Mouse (Mus musculus) stomach, postnatal 0 days (tissue): ENCODE measurements around the gene Alkbh4. TPM values are rescaled to one million over a fixed set of nuclear protein-coding genes. Genes with fewer than 3 reads are reported as not detected.
"Not testable (repeated sequence)": the region's sequence is repeated elsewhere in the genome, so short reads cannot be mapped to it uniquely, and the experiment has no call there.

ENCODE experiments used
- ATAC-seq: fragments of 200-750 bp; cut with Nextera tagmentation; 2 replicates; pipeline ENCODE4 v1.8.0; 2017; ENCODE audit not compliant: low FRiP score, low TSS enrichment
- DNase-seq: peaks from one replicate; pipeline ENCODE4 v3.0.0-alpha.2; 2016; ENCODE audit warnings: low spot score
- H3K27ac ChIP-seq: fragments of 300-500 bp; sonication (generic); replicated peaks from 2 replicates; pipeline ENCODE4 v1.5.1; 2014; ENCODE audit warnings: mild to moderate bottlenecking, control low read depth
- H3K27me3 ChIP-seq: fragments of 300-500 bp; sonication (generic); 2 replicates; pipeline ENCODE4 v1.6.1; 2014; ENCODE audit warnings: low read length; ENCODE audit not compliant: control insufficient read depth, insufficient read depth
- H3K36me3 ChIP-seq: fragments of 300-500 bp; sonication (generic); 2 replicates; pipeline ENCODE4 v1.6.1; 2014; ENCODE audit warnings: low read length, mixed read lengths; ENCODE audit not compliant: control insufficient read depth, insufficient read depth
- H3K4me1 ChIP-seq: fragments of 300-500 bp; sonication (generic); replicated peaks from 2 replicates; pipeline ENCODE4 v1.6.1; 2014; ENCODE audit warnings: antibody characterized with exemption; ENCODE audit not compliant: control insufficient read depth, insufficient read depth
- H3K4me2 ChIP-seq: fragments of 300-500 bp; sonication (generic); replicated peaks from 2 replicates; pipeline ENCODE4 v1.6.1; 2014; ENCODE audit warnings: low read depth, mild to moderate bottlenecking, control low read depth, moderate library complexity
- H3K4me3 ChIP-seq: fragments of 300-500 bp; sonication (generic); 2 replicates; pipeline ENCODE4 v1.5.1; 2014; ENCODE audit warnings: low read depth, low read length, control low read depth
- H3K9ac ChIP-seq: fragments of 300-500 bp; sonication (generic); 2 replicates; pipeline ENCODE4 v1.6.1; 2014; ENCODE audit warnings: mild to moderate bottlenecking, low read length, control low read depth, mixed read lengths
- H3K9me3 ChIP-seq: fragments of 300-500 bp; sonication (generic); 2 replicates; pipeline ENCODE4 v1.6.1; 2016; ENCODE audit warnings: low read length; ENCODE audit not compliant: control insufficient read depth
- CTCF ChIP-seq: IDR thresholded peaks from 2 replicates; pipeline ENCODE4 v1.5.1; 2016; ENCODE audit warnings: antibody characterized with exemption, low read depth, mild to moderate bottlenecking, moderate library complexity
- EP300 ChIP-seq: optimal IDR thresholded peaks from 2 replicates; pipeline ENCODE3; 2016; ENCODE audit warnings: antibody characterized with exemption
- WGBS: fragments of 180-500 bp; shearing (Covaris S2); extraction: QIAGEN DNeasy Blood & Tissue Kit; methylation state at CpG from one replicate; pipeline ENCODE4 v1.1.7; 2014; 5-methylcytosine and 5-hydroxymethylcytosine counted together
- polyA plus RNA-seq: library from polyadenylated mRNA; unstranded; fragments of >200 nt; fragmentation: Nextera tagmentation; extraction: Ambion mirVana; gene quantifications from 2 replicates; pipeline ENCODE4 v1.2.1, GENCODE M21; 2015

Alkbh4 gene
- polyA plus RNA-seq, 1 experiment from 2014 or later: 9.4 TPM

GRCm38 (mm10) chr5:136147704-136148103 lies 11.8 kb downstream of the Alkbh4 start:
- Histone ChIP-seq H3K36me3 (no peaks in the 10 kb centered on the region), H3K27ac (no peak overlapping the region), H3K27me3 (no peaks in the 10 kb centered on the region), H3K4me3 (no peak overlapping the region), H3K9ac (no peak overlapping the region), H3K4me1 (no peaks in the 10 kb centered on the region), H3K4me2 (no peak overlapping the region), H3K9me3 (no peaks in the 10 kb centered on the region)
- no peak for DNase-seq
- TF ChIP-seq EP300 (no peak), CTCF (no peak)
- 68% methylated on average over 8 of the region's 8 CpGs for WGBS
- no peak for ATAC-seq

- WGBS: 66% methylated on average over 5 of the region's 5 CpGs
- not testable (repeated sequence) for H3K4me1 ChIP-seq, H3K9ac ChIP-seq, H3K4me3 ChIP-seq, ATAC-seq, H3K36me3 ChIP-seq, H3K27ac ChIP-seq, H3K9me3 ChIP-seq, DNase-seq, H3K27me3 ChIP-seq, H3K4me2 ChIP-seq
Measured at GRCm38 (mm10) chr5:136149134-136149576, 13.2 kb downstream of the Alkbh4 start.

DNA sequence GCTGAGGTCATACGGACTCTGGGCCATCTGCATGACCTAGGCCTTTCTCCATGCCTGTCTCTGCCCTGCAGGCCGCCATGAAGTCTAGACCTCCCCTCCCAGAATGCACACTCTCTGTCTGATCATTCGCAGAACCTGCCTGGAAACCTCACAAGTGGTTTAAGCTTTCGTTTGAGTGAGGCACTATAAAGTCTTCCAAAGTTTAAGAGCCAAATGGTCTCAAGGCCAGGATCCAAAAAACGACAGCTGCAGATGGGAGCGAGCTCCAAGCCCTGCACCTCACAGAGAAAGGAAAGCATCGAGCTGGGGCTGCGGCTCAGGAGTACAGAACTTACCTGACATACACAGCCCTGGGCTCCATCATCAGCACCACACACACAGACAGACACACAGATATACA lies 16.4 kb downstream of the Alkbh4 start:
- 58% methylated on average over 8 of the region's 8 CpGs for WGBS
- TF ChIP-seq EP300: no peak
- no peak for TF ChIP-seq CTCF
- ATAC-seq: no peak

DNA sequence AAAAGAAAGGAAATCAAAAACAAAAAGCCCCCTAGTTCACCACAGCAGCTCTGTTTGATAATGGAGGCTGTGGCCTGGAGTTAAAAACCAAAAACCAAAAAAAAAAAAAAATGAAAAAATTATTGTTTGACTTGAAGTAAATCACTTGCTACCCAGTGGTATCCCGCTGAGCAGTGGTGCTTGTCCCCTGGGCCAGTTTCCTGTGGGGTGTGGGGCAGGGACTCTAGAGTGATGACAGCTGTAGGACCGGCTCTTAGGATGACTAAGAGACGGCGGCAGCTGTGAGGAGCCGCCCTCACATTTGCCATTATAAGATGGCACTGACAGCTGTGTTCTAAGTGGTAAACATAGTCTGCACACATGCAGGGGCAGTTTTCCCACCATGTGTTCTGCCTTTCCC lies 19.5 kb downstream of the Alkbh4 start:
- WGBS: 82% methylated on average over 5 of the region's 5 CpGs

More for the DNA sequence above, 16.4 kb downstream of the Alkbh4 start:
- Histone ChIP-seq H3K4me3 (no peak overlapping the region), H3K36me3 (no peaks in the 10 kb centered on the region), H3K27me3 (no peaks in the 10 kb centered on the region), H3K9me3 (no peaks in the 10 kb centered on the region), H3K4me1 (no peaks in the 10 kb centered on the region), H3K9ac (no peak overlapping the region), H3K27ac (no peak overlapping the region), H3K4me2 (no peak overlapping the region)
- DNase-seq: no peak

GRCm38 (mm10) chr5:136160084-136160483 lies 24.1 kb downstream of the Alkbh4 start:
- H3K9ac ChIP-seq, H3K4me2 ChIP-seq, H3K9me3 ChIP-seq, H3K27ac ChIP-seq, H3K36me3 ChIP-seq, H3K4me1 ChIP-seq, H3K4me3 ChIP-seq, H3K27me3 ChIP-seq, DNase-seq, ATAC-seq: not testable (repeated sequence)
- 89% methylated on average over 11 of the region's 12 CpGs for WGBS

More for the DNA sequence above, 19.5 kb downstream of the Alkbh4 start:
- Histone ChIP-seq H3K4me1 (no peaks in the 10 kb centered on the region), H3K4me2 (no peak overlapping the region), H3K27ac (no peak overlapping the region), H3K9me3 (no peaks in the 10 kb centered on the region), H3K27me3 (no peaks in the 10 kb centered on the region), H3K36me3 (no peaks in the 10 kb centered on the region), H3K4me3 (no peak overlapping the region), H3K9ac (no peak overlapping the region)
- DNase-seq: no peak
- no peak for TF ChIP-seq CTCF
- TF ChIP-seq EP300: no peak
- no peak for ATAC-seq

DNA sequence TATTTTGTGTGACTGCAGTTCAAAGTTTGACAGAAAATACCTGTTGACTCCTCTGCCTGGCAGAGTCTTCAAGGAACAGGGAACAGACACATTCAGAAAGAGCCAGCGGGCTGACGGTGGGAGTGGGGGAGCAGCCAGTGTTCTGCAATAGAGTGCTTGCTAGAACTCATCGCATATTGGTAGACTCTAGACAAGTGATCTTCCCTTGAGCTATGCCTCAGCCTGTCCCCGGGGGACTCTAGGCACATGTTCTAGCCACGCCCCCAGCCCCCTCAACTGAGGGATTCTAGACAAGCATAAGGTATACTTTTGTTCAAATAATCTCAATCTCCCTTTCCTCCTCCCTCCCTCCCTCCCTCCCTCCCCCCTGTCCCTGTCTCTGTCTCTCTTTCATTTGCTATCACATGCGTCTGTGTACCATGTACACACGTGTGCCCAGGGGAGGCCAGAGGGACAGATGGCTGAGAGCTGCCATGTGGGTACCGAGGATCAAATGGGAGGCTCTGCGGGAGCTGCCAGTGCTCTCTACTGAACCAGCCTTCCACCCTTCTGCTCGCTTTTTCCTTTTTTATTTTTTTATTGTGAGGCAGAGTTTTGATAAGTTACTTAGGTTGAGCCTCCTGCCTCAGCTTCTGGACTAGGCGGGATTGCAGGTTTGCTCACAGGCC lies 28.0 kb downstream of the Alkbh4 start:
- no peaks in the 10 kb centered on the region for H3K36me3 ChIP-seq
- H3K9me3 ChIP-seq: no peaks in the 10 kb centered on the region
- TF ChIP-seq CTCF (no peak), EP300 (no peak)
- H3K9ac ChIP-seq: no peak overlapping the region
- H3K4me2 ChIP-seq: no peak overlapping the region
- WGBS: 80% methylated on average over 11 of the region's 11 CpGs
- no peak overlapping the region for H3K4me3 ChIP-seq
- no peak; the same call in 1 of the 2 replicates for ATAC-seq
- H3K27me3 ChIP-seq: no peaks in the 10 kb centered on the region
- DNase-seq: no peak
- no peak overlapping the region for H3K27ac ChIP-seq
- H3K4me1 ChIP-seq: no peaks in the 10 kb centered on the region
